Mouse (Mus musculus) megakaryocyte, embryonic 14.5 days (primary cell): ENCODE data around the gene Os9.
"Not testable (repeated sequence)": the region's sequence is repeated elsewhere in the genome, so short reads cannot be mapped to it uniquely, and the experiment has no call there.

Experiments used
- FLI1 ChIP-seq: IDR thresholded peaks from 2 replicates; pipeline ENCODE4 v1.6.1; 2012; ENCODE audit warnings: low read length, inconsistent platforms, mixed read lengths
- GATA1 ChIP-seq: IDR thresholded peaks from 3 replicates; pipeline ENCODE4 v1.6.1; 2012; ENCODE audit warnings: mixed read lengths, low read length, inconsistent platforms, borderline replicate concordance

- not testable (repeated sequence) for TF ChIP-seq FLI1, GATA1
These were observed 48.0 kb downstream of the Os9 start for GRCm38 (mm10) chr10:127072969-127073368.
